Mouse (Mus musculus) intestine, embryonic 14.5 days (tissue): ENCODE data around the gene Ccl2. TPM values are rescaled to one million over a fixed set of nuclear protein-coding genes. Genes with fewer than 3 reads are reported as not detected.

Experiments used
- ATAC-seq: fragments of 200-750 bp; cut with Nextera tagmentation; replicated peaks from 2 replicates; pipeline ENCODE4 v1.8.0; 2017; ENCODE audit warnings: low read depth, moderate number of reproducible peaks, moderate TSS enrichment, moderate library complexity; ENCODE audit not compliant: low FRiP score, low TSS enrichment
- DNase-seq: peaks from one replicate; pipeline ENCODE4 v3.0.0-alpha.2; 2018; ENCODE audit warnings: low spot score
- H3K27ac ChIP-seq: fragments of 300-500 bp; sonication (generic); 2 replicates; pipeline ENCODE4 v1.5.1; 2014; ENCODE audit warnings: low read depth, mild to moderate bottlenecking, control low read depth
- H3K27me3 ChIP-seq: fragments of 300-500 bp; sonication (generic); replicated peaks from 2 replicates; pipeline ENCODE4 v1.6.1; 2014; ENCODE audit warnings: low read length, control low read depth; ENCODE audit not compliant: control insufficient read depth, insufficient read depth
- H3K36me3 ChIP-seq: fragments of 300-500 bp; sonication (generic); 2 replicates; pipeline ENCODE4 v1.6.1; 2014; ENCODE audit warnings: low read length, control low read depth; ENCODE audit not compliant: control insufficient read depth, insufficient read depth
- H3K4me1 ChIP-seq: fragments of 300-500 bp; sonication (generic); replicated peaks from 2 replicates; pipeline ENCODE4 v1.6.1; 2014; ENCODE audit warnings: low read length, control low read depth, mixed read lengths; ENCODE audit not compliant: control insufficient read depth, insufficient read depth
- H3K4me2 ChIP-seq: fragments of 300-500 bp; sonication (generic); 2 replicates; pipeline ENCODE4 v1.6.1; 2014; ENCODE audit warnings: low read length
- H3K4me3 ChIP-seq: fragments of 300-500 bp; sonication (generic); 2 replicates; pipeline ENCODE4 v1.5.1; 2014; ENCODE audit warnings: low read depth, low read length, control low read depth, mixed read lengths
- H3K9ac ChIP-seq: fragments of 300-500 bp; sonication (generic); 2 replicates; pipeline ENCODE4 v1.6.1; 2014; ENCODE audit warnings: mild to moderate bottlenecking, low read length
- H3K9me3 ChIP-seq: fragments of 300-500 bp; sonication (generic); 2 replicates; pipeline ENCODE4 v1.6.1; 2016; ENCODE audit warnings: low read length, control low read depth; ENCODE audit not compliant: control insufficient read depth
- WGBS: fragments of 180-500 bp; shearing (Covaris S2); extraction: QIAGEN DNeasy Blood & Tissue Kit; methylation state at CpG from one replicate; pipeline ENCODE4 v1.1.7; 2014; 5-methylcytosine and 5-hydroxymethylcytosine counted together
- polyA plus RNA-seq: library from polyadenylated mRNA; unstranded; fragments of >200 nt; fragmentation: Nextera tagmentation; extraction: Ambion mirVana; gene quantifications from 2 replicates; pipeline ENCODE4 v1.2.1, GENCODE M21; 2014

The Ccl2 gene
- polyA plus RNA-seq, 1 experiment from 2014 or later: 17.4 TPM

DNA sequence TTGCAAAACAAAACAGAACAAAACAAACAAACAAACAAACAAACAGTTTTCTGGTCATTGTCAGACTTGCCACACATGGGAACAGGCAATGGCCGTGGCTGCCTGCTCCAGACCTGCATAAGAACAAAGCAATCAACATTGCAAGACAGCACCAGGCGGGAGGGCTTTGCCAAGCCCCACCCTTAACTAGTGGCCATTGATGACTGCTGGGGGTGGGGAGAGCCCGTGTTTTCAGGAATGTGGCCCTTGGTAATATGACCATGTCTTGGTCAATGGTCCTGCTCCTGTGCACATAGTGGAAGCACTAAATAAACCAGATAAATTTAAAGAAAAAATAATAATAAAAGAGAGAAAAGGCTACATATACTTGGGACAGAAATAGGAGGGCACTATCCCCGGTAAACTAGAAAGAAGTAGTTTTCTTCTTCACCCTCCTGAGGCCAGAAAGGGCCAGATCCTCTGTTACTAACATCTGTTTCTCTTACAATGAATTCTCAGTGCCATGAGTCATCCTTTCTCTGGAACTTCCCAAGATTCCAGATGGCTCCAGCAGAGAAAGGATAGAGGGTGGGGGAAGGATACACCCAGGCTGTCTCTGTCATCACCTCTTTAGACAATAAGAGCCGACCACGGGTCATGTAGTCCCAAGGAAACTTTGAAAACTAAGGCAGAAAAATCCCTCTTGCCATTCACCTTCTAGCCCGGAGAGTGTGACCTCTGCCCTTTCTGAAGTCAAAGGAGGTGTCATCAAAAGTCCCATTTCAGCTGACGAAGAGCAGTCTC is 23.8 kb upstream of the Ccl2 start:
- 0 out of 2 replicates have a peak, but pooled peaks have one; percentile 27 for ATAC-seq
- 48% methylated on average over 8 of the region's 8 CpGs for WGBS

DNA sequence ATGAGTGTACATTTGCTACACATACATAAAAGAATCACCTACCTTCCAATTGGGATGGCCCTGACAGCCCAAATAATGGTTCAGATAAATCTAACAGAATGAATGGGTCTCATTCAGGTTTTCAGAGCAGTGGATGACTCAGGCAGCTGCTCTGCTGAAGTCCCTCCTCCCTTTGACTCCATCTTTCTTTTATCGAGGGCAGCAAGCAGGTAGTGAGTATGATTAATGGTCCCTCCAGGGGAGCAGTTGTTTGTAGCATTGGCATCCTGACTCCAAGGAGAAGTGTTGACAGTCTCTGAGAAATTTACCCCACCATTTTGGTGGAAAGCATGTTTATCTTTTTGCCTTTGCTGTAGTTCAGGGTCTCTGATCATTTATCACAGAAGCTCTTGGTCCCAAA is 21.6 kb upstream of the Ccl2 start:
- H3K9ac ChIP-seq: no peak overlapping the region
- 19% methylated on average over 1 of the region's 1 CpGs for WGBS
- no peaks in the 10 kb centered on the region for H3K9me3 ChIP-seq
- no peaks in the 10 kb centered on the region for H3K36me3 ChIP-seq
- H3K4me1 ChIP-seq: peaks cover 6% of the 10 kb centered on the region; the same call in 1 of the 2 replicates
- H3K27ac ChIP-seq: 0 out of 2 replicates have a peak overlapping the region, but pooled peaks have one; percentile 16
- no peak overlapping the region for H3K4me2 ChIP-seq
- H3K27me3 ChIP-seq: no peaks in the 10 kb centered on the region
- ATAC-seq (no peak), DNase-seq (no peak)
- no peak overlapping the region for H3K4me3 ChIP-seq

More for the DNA sequence above, 23.8 kb upstream of the Ccl2 start:
- Histone ChIP-seq H3K36me3 (no peaks in the 10 kb centered on the region), H3K27me3 (no peaks in the 10 kb centered on the region), H3K4me2 (no peak overlapping the region), H3K27ac (peak overlapping the region; percentile 38; the same call in 1 of the 2 replicates), H3K4me3 (no peak overlapping the region), H3K9me3 (no peaks in the 10 kb centered on the region), H3K4me1 (peaks cover 6% of the 10 kb centered on the region; the same call in 1 of the 2 replicates), H3K9ac (no peak overlapping the region)
- no peak for DNase-seq

DNA sequence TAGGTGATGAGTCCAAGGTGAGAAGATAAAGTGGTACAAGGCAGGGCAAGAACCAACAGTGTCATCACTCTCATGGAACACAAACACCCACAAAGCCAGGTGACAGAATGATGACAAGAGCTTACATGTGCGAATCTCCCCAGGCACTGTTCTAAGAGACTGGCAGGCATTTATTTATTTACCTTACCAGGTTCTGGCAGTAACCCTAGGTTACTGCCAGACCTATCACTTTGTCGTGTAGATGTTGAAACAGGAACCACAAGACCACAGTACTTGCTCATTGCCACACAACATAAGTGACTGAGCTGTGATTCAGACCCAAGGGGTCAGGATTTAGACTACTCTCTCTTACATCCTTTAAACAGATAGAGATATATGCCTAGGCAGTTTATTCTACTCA is 20.3 kb upstream of the Ccl2 start:
- Histone ChIP-seq H3K27ac (no peak overlapping the region), H3K9me3 (no peaks in the 10 kb centered on the region), H3K4me1 (peaks cover 6% of the 10 kb centered on the region; the same call in 1 of the 2 replicates), H3K27me3 (no peaks in the 10 kb centered on the region), H3K4me3 (no peak overlapping the region), H3K4me2 (no peak overlapping the region), H3K36me3 (no peaks in the 10 kb centered on the region), H3K9ac (no peak overlapping the region)
- 33% methylated on average over 2 of the region's 2 CpGs for WGBS
- ATAC-seq: no peak
- no peak for DNase-seq

DNA sequence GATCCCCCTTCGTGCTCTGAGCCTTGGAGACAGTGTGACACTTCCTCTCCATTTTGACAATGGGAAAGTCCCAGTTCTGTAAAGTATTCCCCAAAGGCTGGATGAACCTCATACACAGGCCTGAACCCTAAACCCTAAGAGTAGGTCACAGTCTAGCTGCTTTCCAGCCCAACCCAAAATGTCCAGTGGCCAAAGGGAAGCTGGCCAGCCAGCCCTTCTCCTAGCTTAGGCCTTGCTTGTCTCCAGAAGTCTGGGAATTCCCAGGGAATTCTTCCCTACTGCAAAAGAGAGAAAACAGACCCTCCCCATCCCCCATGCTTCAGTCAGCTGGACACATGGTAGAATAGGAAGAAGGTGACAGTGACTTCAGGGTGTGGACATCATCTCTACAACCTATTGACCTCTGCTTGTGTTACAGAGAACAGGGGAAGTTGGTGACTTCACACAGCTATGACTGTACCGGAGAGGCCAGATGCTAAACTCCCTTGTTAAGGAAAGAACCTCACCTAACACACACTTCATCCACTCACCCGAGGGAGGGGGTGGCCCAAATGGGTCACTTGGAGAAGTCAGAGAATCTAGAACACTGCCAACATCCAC is 19.1 kb upstream of the Ccl2 start:
- DNase-seq: no peak
- Histone ChIP-seq H3K27ac (no peak overlapping the region), H3K4me2 (no peak overlapping the region), H3K27me3 (no peaks in the 10 kb centered on the region), H3K9ac (no peak overlapping the region), H3K36me3 (no peaks in the 10 kb centered on the region), H3K9me3 (no peaks in the 10 kb centered on the region), H3K4me3 (no peak overlapping the region), H3K4me1 (peaks cover 4% of the 10 kb centered on the region; the same call in 1 of the 2 replicates)
- 89% methylated on average over 3 of the region's 3 CpGs for WGBS
- no peak for ATAC-seq

DNA sequence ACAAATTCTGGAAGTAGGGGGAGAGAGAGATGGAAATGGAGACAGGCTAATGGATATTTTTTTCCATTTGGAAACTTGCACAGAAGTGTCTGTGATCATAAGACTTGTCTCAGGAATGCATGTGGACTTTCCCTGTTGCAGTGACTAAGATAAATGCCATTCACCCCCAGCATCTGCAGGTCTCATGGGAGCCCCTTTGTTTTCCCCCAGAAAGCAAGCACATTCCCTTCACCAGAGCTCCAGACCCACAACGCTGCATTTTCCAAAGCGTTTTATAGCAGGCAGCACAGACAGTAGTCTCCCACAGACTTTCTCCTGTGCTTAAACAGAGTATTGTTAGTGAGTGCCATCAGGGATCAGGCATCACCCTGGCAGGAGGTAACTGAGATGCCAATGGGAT is 16.0 kb upstream of the Ccl2 start:
- no peak overlapping the region for H3K4me3 ChIP-seq
- DNase-seq (no peak), ATAC-seq (no peak)
- no peak overlapping the region for H3K27ac ChIP-seq
- WGBS: 32% methylated on average over 2 of the region's 2 CpGs
- H3K27me3 ChIP-seq: no peaks in the 10 kb centered on the region
- H3K9ac ChIP-seq: no peak overlapping the region
- no peaks in the 10 kb centered on the region for H3K9me3 ChIP-seq
- H3K4me2 ChIP-seq: no peak overlapping the region
- H3K36me3 ChIP-seq: no peaks in the 10 kb centered on the region
- no peaks in the 10 kb centered on the region for H3K4me1 ChIP-seq

DNA sequence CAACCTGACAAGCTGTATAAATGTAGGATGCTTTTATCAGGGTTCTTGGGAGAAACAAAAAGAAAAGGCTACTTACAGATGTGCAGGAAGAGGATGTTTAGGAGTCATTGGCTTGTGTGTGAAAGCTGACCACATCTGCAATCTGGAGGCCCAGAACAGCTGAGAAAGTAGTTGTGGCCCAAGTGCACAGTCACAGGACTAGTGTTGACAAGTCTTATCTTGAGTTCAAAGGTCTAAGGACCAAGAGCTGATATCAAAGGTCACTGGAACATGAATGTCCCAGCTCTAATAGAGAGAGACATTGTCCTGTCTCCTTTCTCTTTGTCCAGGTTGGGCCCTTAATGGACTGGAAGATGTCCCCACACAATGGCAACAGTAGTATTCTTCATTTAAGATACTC is 15.6 kb upstream of the Ccl2 start:
- Histone ChIP-seq H3K36me3 (no peaks in the 10 kb centered on the region), H3K27ac (no peak overlapping the region), H3K27me3 (no peaks in the 10 kb centered on the region), H3K4me3 (no peak overlapping the region), H3K9ac (no peak overlapping the region), H3K4me1 (no peaks in the 10 kb centered on the region), H3K9me3 (no peaks in the 10 kb centered on the region), H3K4me2 (no peak overlapping the region)
- DNase-seq (no peak), ATAC-seq (no peak)

DNA sequence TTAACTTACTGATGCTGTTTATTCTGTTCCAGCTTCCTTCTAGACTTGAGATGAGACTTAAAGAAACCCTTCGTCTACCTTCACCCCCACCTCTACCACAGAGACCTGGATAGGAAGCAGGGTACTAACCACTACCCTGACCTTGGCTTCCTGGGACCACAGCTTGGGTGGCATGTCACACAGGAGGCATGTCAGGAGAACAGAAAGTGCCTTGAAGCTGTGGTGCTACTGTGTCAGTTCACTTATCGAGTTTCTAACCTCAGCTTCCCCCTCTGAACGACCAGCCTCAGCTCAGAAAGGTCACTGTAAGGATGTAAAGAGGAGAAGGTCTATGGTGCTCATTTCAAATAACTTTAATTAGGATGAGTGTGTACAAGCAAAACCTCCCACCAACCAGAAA is 14.0 kb upstream of the Ccl2 start:
- no peak overlapping the region for H3K27ac ChIP-seq
- no peaks in the 10 kb centered on the region for H3K9me3 ChIP-seq
- WGBS: 65% methylated on average over 3 of the region's 3 CpGs
- H3K27me3 ChIP-seq: no peaks in the 10 kb centered on the region
- no peak overlapping the region for H3K9ac ChIP-seq
- H3K4me2 ChIP-seq: no peak overlapping the region
- no peaks in the 10 kb centered on the region for H3K4me1 ChIP-seq
- no peak for DNase-seq
- no peak overlapping the region for H3K4me3 ChIP-seq
- H3K36me3 ChIP-seq: no peaks in the 10 kb centered on the region
- ATAC-seq: no peak

DNA sequence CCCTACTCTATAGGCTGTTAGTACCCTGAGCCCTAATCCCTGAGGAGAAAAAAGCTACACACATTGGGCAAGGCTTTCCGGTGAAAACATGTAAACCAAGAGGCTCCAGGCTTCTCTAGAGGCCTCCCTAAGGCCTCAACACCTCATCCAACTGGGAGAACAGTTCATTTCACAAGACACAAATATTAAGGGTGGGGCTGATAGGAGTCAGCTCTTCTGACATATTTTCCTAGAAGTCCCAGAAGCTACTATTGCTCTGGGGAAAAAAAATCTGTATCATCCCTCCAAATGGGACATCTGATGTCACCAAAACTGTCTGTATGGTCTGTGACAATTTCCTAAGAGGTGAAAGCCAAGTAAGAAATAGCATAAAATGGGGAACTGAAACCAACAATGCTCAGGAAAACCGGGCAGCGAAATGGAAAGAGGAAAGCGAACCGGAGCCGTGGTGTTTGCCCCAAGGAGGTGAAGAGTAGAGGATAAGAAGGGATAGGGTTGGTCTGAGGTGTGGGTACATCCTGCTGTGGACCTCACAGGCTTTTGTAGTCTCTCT is 12.8 kb upstream of the Ccl2 start:
- ATAC-seq (no peak), DNase-seq (no peak)
- no peak overlapping the region for H3K27ac ChIP-seq
- no peaks in the 10 kb centered on the region for H3K36me3 ChIP-seq
- no peaks in the 10 kb centered on the region for H3K9me3 ChIP-seq
- no peak overlapping the region for H3K9ac ChIP-seq
- no peak overlapping the region for H3K4me3 ChIP-seq
- no peaks in the 10 kb centered on the region for H3K4me1 ChIP-seq
- no peaks in the 10 kb centered on the region for H3K27me3 ChIP-seq
- no peak overlapping the region for H3K4me2 ChIP-seq
- 91% methylated on average over 6 of the region's 6 CpGs for WGBS
